Mouse (Mus musculus): ENCODE results near the gene Rimbp2. TPM values are rescaled to one million over a fixed set of nuclear protein-coding genes. Genes with fewer than 3 reads are reported as not detected.
A peak's percentile ranks its signal among the peaks of the same experiment; 100 is the strongest.
"Not testable (repeated sequence)": the region's sequence is repeated elsewhere in the genome, so short reads cannot be mapped to it uniquely, and the experiment has no call there.

The Rimbp2 gene
- polyA plus RNA-seq, 1 experiment from 2014 or later, result 0.63 TPM

DNA sequence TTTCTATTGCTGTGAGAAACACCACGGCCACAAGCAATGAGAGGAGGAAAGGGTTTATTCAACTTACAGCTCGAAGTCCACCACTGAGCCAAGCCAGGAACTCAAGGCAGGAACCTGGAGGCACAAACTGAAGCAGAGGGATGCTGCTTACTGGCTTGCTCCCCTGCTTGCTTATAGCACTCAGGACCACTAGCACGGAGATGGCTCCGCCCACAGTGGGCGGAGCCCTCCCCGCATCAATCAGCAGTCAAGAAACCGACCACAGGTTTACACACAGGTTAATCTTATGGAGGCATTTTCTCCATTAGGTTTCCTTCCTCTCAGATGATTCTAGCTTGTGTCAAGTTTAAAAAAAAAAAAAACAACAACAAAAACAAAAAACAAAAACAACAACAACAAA lies 27.6 kb upstream of the Rimbp2 start:
- no peak overlapping the region for H3K27ac ChIP-seq (replicated peaks in 1 of 2; ENCODE audit: control insufficient read depth in 1 of 2, insufficient read depth in 1 of 2, low read depth in 2 of 2, low read length in 2 of 2)
- H3K4me1 ChIP-seq (ENCODE audit: control insufficient read depth in 2 of 2, insufficient read depth in 2 of 2, low read length in 2 of 2), result no peaks in the 10 kb centered on the region
- no peak overlapping the region for H3K4me3 ChIP-seq (ENCODE audit: control insufficient read depth in 1 of 2, insufficient read depth in 1 of 2, low read depth in 1 of 2, low read length in 2 of 2)
- H3K9me3 ChIP-seq (ENCODE audit: control insufficient read depth, low read length), result no peaks in the 10 kb centered on the region
- no peak overlapping the region for H3K9ac ChIP-seq (ENCODE audit: low read length)
- no peaks in the 10 kb centered on the region for H3K27me3 ChIP-seq (ENCODE audit: control insufficient read depth, insufficient read depth, low read length)
- WGBS, result 56% methylated on average over 7 of the region's 7 CpGs
- H3K36me3 ChIP-seq (ENCODE audit: control insufficient read depth, insufficient read depth, low read length), result peaks cover 14% of the 10 kb centered on the region
- ATAC-seq (ENCODE audit: insufficient number of reproducible peaks, insufficient read depth, low FRiP score, low read depth), result no peak
- no peak overlapping the region for H3K4me2 ChIP-seq (ENCODE audit: low read length)

DNA sequence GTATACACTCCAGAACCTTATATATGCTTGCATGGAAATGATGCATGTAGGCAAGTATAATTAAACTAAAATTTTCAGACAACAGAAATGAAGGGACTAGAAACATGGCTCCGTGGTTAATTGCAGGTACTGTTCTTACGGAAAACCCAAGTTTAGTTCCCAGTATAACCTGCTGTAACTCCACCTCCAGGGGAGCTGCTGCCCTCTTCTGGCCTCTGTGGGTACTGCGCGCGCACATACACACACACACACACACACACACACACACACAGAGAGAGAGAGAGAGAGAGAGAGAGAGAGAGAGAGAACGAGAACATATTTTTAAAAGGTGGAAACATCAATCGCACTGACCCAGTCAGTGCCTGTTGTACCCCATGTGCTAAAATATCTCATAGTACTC lies 25.7 kb upstream of the Rimbp2 start:
- no peaks in the 10 kb centered on the region for H3K4me1 ChIP-seq (ENCODE audit: control insufficient read depth in 2 of 2, insufficient read depth in 2 of 2, low read length in 2 of 2)
- H3K9ac ChIP-seq (ENCODE audit: low read length), result no peak overlapping the region
- no peak overlapping the region for H3K4me3 ChIP-seq (ENCODE audit: control insufficient read depth in 1 of 2, insufficient read depth in 1 of 2, low read depth in 1 of 2, low read length in 2 of 2)
- H3K27me3 ChIP-seq (ENCODE audit: control insufficient read depth, insufficient read depth, low read length), result no peaks in the 10 kb centered on the region
- no peaks in the 10 kb centered on the region for H3K9me3 ChIP-seq (ENCODE audit: control insufficient read depth, low read length)
- ATAC-seq (ENCODE audit: insufficient number of reproducible peaks, insufficient read depth, low FRiP score, low read depth), result no peak
- H3K36me3 ChIP-seq (ENCODE audit: control insufficient read depth, insufficient read depth, low read length), result no peaks in the 10 kb centered on the region
- H3K27ac ChIP-seq (replicated peaks in 1 of 2; ENCODE audit: control insufficient read depth in 1 of 2, insufficient read depth in 1 of 2, low read depth in 2 of 2, low read length in 2 of 2), result no peak overlapping the region
- H3K4me2 ChIP-seq (ENCODE audit: low read length), result no peak overlapping the region
- 94% methylated on average over 7 of the region's 7 CpGs for WGBS

DNA sequence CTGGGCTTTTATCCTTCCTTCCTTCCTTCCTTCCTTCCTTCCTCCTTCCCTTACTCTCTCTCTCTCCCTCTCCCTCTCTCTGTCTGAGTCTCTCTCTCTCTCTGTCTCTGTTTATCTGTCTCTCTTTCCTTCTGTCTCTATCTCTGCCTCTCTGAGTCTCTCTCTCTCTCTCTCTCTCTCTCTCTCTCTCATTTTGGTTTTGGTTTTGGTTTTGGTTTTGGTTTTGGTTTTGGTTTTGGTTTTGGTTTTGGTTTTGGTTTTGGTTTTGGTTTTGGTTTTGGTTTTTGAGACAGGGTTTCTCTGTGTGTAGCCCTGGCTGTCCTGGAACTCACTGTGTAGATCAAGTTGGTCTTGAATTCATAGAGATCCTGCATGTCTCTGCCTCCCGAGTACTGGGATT lies 24.2 kb upstream of the Rimbp2 start:
- H3K9me3 ChIP-seq (ENCODE audit: control insufficient read depth, low read length); H3K4me3 ChIP-seq (ENCODE audit: control insufficient read depth in 1 of 2, insufficient read depth in 1 of 2, low read depth in 1 of 2, low read length in 2 of 2); H3K4me1 ChIP-seq (ENCODE audit: control insufficient read depth in 2 of 2, insufficient read depth in 2 of 2, low read length in 2 of 2); ATAC-seq (ENCODE audit: insufficient number of reproducible peaks, insufficient read depth, low FRiP score, low read depth); H3K27me3 ChIP-seq (ENCODE audit: control insufficient read depth, insufficient read depth, low read length); H3K4me2 ChIP-seq (ENCODE audit: low read length); H3K27ac ChIP-seq (replicated peaks in 1 of 2; ENCODE audit: control insufficient read depth in 1 of 2, insufficient read depth in 1 of 2, low read depth in 2 of 2, low read length in 2 of 2); H3K9ac ChIP-seq (ENCODE audit: low read length); H3K36me3 ChIP-seq (ENCODE audit: control insufficient read depth, insufficient read depth, low read length): not testable (repeated sequence)
- WGBS, result 58% methylated on average over 1 of the region's 1 CpGs

DNA sequence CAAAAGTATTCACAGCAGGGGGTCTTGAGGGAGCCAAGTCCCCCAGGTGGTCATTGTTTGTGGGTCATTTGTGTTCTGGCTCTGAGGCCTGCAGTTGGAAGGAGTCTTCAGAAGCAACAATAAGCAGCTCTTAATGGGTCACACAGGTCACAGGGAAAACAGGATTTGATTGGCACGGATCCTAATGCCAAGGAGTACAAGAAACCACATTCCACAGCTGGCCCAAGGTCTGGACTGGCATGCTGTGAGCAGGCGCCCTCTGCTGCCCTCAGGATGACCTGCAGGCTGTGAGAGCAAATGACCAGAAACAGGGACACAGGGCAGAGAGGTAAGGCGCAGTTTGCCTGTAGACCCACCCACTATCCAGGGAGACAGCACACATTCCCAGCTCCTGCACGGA lies 23.0 kb upstream of the Rimbp2 start:
- no peak for ATAC-seq (ENCODE audit: insufficient number of reproducible peaks, insufficient read depth, low FRiP score, low read depth)
- Histone ChIP-seq H3K9me3 (ENCODE audit: control insufficient read depth, low read length) (no peaks in the 10 kb centered on the region), H3K4me3 (ENCODE audit: control insufficient read depth in 1 of 2, insufficient read depth in 1 of 2, low read depth in 1 of 2, low read length in 2 of 2) (no peak overlapping the region), H3K27me3 (ENCODE audit: control insufficient read depth, insufficient read depth, low read length) (no peaks in the 10 kb centered on the region), H3K4me2 (ENCODE audit: low read length) (no peak overlapping the region), H3K4me1 (ENCODE audit: control insufficient read depth in 2 of 2, insufficient read depth in 2 of 2, low read length in 2 of 2) (no peaks in the 10 kb centered on the region), H3K27ac (replicated peaks in 1 of 2; ENCODE audit: control insufficient read depth in 1 of 2, insufficient read depth in 1 of 2, low read depth in 2 of 2, low read length in 2 of 2) (no peak overlapping the region), H3K9ac (ENCODE audit: low read length) (no peak overlapping the region), H3K36me3 (ENCODE audit: control insufficient read depth, insufficient read depth, low read length) (no peaks in the 10 kb centered on the region)
- WGBS, result 34% methylated on average over 4 of the region's 4 CpGs

DNA sequence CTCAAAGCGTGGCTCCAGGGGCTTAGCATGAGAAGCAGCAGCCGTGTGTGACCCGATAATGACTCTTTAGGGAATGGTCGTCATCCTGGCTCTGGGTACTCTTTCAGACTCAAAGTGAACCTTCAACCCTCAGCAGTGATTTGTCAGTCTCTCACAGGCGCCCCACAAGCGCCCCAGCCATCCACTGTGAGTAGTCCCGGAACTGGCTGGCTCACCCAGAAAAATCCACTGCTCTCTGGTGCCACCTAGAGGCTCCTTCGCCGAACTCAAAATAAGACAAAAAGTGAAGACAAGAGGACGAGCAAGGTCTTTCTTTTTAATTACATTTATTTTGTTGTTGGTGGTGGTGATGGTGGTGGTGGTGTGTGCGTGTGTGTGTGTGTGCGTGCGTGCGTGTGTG lies 18.0 kb upstream of the Rimbp2 start:
- Histone ChIP-seq H3K27ac (replicated peaks in 1 of 2; ENCODE audit: control insufficient read depth in 1 of 2, insufficient read depth in 1 of 2, low read depth in 2 of 2, low read length in 2 of 2) (no peak overlapping the region), H3K4me1 (ENCODE audit: control insufficient read depth in 2 of 2, insufficient read depth in 2 of 2, low read length in 2 of 2) (no peaks in the 10 kb centered on the region), H3K9me3 (ENCODE audit: control insufficient read depth, low read length) (no peaks in the 10 kb centered on the region), H3K36me3 (ENCODE audit: control insufficient read depth, insufficient read depth, low read length) (no peaks in the 10 kb centered on the region), H3K27me3 (ENCODE audit: control insufficient read depth, insufficient read depth, low read length) (no peaks in the 10 kb centered on the region), H3K9ac (ENCODE audit: low read length) (no peak overlapping the region), H3K4me3 (ENCODE audit: control insufficient read depth in 1 of 2, insufficient read depth in 1 of 2, low read depth in 1 of 2, low read length in 2 of 2) (no peak overlapping the region), H3K4me2 (ENCODE audit: low read length) (peak overlapping the region; percentile 34)
- 17% methylated on average over 14 of the region's 14 CpGs for WGBS
- ATAC-seq (ENCODE audit: insufficient number of reproducible peaks, insufficient read depth, low FRiP score, low read depth), result no peak

DNA sequence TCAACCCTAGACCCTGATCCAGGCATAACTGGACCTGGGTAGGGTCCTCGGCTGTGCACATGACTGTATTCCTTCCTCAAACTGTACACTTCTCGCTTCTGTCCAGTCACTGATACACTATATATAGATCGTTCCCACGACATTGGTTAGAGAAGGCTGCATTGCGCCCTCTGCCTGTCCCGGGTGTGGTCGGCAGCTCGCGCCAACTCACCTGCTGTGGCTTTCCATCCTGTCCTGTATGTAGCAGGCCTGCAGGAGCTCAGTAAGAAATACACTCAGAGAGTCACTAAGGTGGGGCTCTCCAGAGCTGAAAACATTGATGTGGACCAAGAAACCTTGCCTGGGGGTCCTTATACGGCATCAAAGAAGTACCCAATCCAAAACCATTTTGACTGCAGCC lies 17.6 kb upstream of the Rimbp2 start:
- no peak overlapping the region for H3K9ac ChIP-seq (ENCODE audit: low read length)
- H3K27ac ChIP-seq (replicated peaks in 1 of 2; ENCODE audit: control insufficient read depth in 1 of 2, insufficient read depth in 1 of 2, low read depth in 2 of 2, low read length in 2 of 2), result no peak overlapping the region
- H3K36me3 ChIP-seq (ENCODE audit: control insufficient read depth, insufficient read depth, low read length), result no peaks in the 10 kb centered on the region
- H3K9me3 ChIP-seq (ENCODE audit: control insufficient read depth, low read length), result no peaks in the 10 kb centered on the region
- ATAC-seq (ENCODE audit: insufficient number of reproducible peaks, insufficient read depth, low FRiP score, low read depth), result no peak
- H3K4me2 ChIP-seq (ENCODE audit: low read length), result peak overlapping the region; percentile 34
- 54% methylated on average over 10 of the region's 10 CpGs for WGBS
- no peaks in the 10 kb centered on the region for H3K4me1 ChIP-seq (ENCODE audit: control insufficient read depth in 2 of 2, insufficient read depth in 2 of 2, low read length in 2 of 2)
- no peaks in the 10 kb centered on the region for H3K27me3 ChIP-seq (ENCODE audit: control insufficient read depth, insufficient read depth, low read length)
- no peak overlapping the region for H3K4me3 ChIP-seq (ENCODE audit: control insufficient read depth in 1 of 2, insufficient read depth in 1 of 2, low read depth in 1 of 2, low read length in 2 of 2)

DNA sequence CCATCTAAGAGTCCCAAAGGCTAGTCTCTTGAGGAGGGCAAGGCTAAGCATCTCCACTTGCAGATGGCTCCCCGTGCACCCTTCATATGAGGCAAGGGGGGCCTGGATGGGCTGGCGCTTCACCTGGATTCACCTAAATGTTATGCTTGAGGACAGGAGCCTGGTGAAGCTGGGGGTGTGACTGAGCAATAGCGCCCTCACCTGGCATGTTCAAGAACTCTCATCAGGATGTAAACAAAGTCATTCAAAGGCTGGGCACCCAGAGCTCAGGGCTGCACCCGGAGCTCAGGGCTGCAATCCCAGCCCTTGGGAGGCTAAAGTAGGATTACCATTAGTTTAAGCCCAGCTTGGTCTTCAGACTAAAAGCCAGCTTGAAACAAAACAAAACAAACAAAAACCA lies 11.1 kb upstream of the Rimbp2 start:
- Histone ChIP-seq H3K4me1 (ENCODE audit: control insufficient read depth in 2 of 2, insufficient read depth in 2 of 2, low read length in 2 of 2) (no peaks in the 10 kb centered on the region), H3K27ac (replicated peaks in 1 of 2; ENCODE audit: control insufficient read depth in 1 of 2, insufficient read depth in 1 of 2, low read depth in 2 of 2, low read length in 2 of 2) (no peak overlapping the region), H3K4me3 (ENCODE audit: control insufficient read depth in 1 of 2, insufficient read depth in 1 of 2, low read depth in 1 of 2, low read length in 2 of 2) (no peak overlapping the region), H3K36me3 (ENCODE audit: control insufficient read depth, insufficient read depth, low read length) (no peaks in the 10 kb centered on the region), H3K4me2 (ENCODE audit: low read length) (no peak overlapping the region), H3K9me3 (ENCODE audit: control insufficient read depth, low read length) (peaks cover 10% of the 10 kb centered on the region), H3K27me3 (ENCODE audit: control insufficient read depth, insufficient read depth, low read length) (no peaks in the 10 kb centered on the region), H3K9ac (ENCODE audit: low read length) (no peak overlapping the region)
- no peak for ATAC-seq (ENCODE audit: insufficient number of reproducible peaks, insufficient read depth, low FRiP score, low read depth)
- 45% methylated on average over 4 of the region's 4 CpGs for WGBS

DNA sequence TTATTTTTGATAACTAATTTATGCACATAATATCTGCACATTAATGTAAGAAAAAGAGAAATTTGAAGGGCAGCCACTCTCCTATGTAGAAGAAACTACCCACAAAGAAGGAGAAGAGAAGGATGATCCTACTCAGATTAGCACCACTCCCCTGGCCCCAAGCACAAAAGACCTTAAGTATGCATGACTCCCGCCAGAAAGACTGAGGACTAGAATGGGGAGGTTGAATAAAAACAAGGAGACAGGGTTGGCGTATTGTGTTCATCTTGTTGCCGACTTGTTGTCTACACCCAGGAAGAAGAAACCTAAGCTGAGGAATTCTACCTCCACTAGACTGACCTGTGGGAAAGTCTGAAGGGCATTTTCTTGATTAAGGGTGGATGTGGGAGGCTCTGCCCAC lies 5.6 kb upstream of the Rimbp2 start:
- Histone ChIP-seq H3K4me1 (ENCODE audit: control insufficient read depth in 2 of 2, insufficient read depth in 2 of 2, low read length in 2 of 2) (no peaks in the 10 kb centered on the region), H3K9me3 (ENCODE audit: control insufficient read depth, low read length) (peaks cover 15% of the 10 kb centered on the region), H3K4me3 (ENCODE audit: control insufficient read depth in 1 of 2, insufficient read depth in 1 of 2, low read depth in 1 of 2, low read length in 2 of 2) (no peak overlapping the region), H3K4me2 (ENCODE audit: low read length) (no peak overlapping the region), H3K36me3 (ENCODE audit: control insufficient read depth, insufficient read depth, low read length) (no peaks in the 10 kb centered on the region), H3K9ac (ENCODE audit: low read length) (no peak overlapping the region), H3K27me3 (ENCODE audit: control insufficient read depth, insufficient read depth, low read length) (no peaks in the 10 kb centered on the region), H3K27ac (replicated peaks in 1 of 2; ENCODE audit: control insufficient read depth in 1 of 2, insufficient read depth in 1 of 2, low read depth in 2 of 2, low read length in 2 of 2) (no peak overlapping the region)
- ATAC-seq (ENCODE audit: insufficient number of reproducible peaks, insufficient read depth, low FRiP score, low read depth), result no peak
- 78% methylated on average over 3 of the region's 3 CpGs for WGBS
